In the genomic region with DNA sequence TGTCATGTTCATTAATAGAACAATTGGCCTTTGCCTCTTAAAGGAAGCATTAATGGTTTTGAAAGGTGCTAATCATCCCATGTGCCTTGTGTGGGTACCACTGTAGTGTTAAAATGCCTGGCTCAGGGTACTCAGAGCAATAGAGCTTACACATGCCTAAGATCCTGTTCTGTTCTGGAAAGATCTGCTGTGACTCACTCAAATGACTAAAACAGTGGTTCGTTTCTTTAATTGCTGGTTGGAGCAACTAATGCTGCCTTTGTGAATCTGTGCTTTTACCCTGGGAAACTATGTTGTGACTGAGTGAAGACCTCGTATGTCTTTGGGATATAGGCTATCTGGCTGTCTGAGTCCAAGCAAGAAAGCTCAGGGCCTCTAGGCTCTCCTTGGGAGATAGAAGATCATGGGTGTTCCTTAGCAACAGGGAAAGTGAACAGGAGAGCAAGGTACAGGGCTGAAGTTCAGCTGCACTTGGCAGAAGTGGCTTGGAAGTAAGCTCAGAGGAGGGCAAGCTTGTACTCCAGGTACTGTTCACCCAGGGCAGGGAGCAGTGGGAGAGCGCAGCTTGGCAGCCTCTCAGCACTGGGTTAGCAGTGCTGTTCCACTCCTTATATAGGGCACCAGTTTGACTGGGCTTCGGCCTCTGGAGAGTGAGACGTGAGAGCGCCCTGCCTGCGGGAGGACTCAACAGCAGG, we compare ENCODE assay signal across 21 mouse cellular contexts. TPM values are rescaled to one million over a fixed set of nuclear protein-coding genes. Genes with fewer than 3 reads are reported as not detected.
A peak's percentile ranks its signal among the peaks of the same experiment; 100 is the strongest.
DNase-seq lines count a peak whose midpoint lies in the region; ATAC-seq and TF ChIP-seq lines count a peak whose summit lies in the region.
"Had no signal": no experiment of that assay in that cellular context is flagged by ENCODE, and none has a peak within 500 bp of the region (broad histone marks: within the 10 kb centered on the region; RNA-seq: fewer than 3 reads in every experiment).

No protein-coding gene starts in this region.

- H3K4me2 ChIP-seq in forebrain, embryonic 14.5 days (ENCODE audit: low read length): no peak overlapping the region
- H3K4me2 ChIP-seq: embryonic facial prominence, embryonic 15.5 days; liver, embryonic 12.5 days had no signal

- H3K27ac ChIP-seq in gastrocnemius, adult 2 months: peak overlapping the region; percentile 50
- H3K27ac ChIP-seq in forebrain, embryonic 14.5 days (ENCODE audit: low read depth, low read length): no peak overlapping the region
- H3K27ac ChIP-seq: embryonic facial prominence, embryonic 15.5 days; left cerebral cortex, adult 2 months; liver, embryonic 12.5 days; midbrain, embryonic 10.5 days had no signal

- H3K27me3 ChIP-seq in forebrain, embryonic 14.5 days (replicated peaks; ENCODE audit: control insufficient read depth, insufficient read depth, low read length): no peaks in the 10 kb centered on the region
- H3K27me3 ChIP-seq: CH12.LX; embryonic facial prominence, embryonic 15.5 days; liver, embryonic 12.5 days had no signal

- DNase-seq in gastrocnemius, adult 2 months: peak; percentile 31
- DNase-seq in gastrocnemius, postnatal 10 days: no peak
- peak; percentile 60 for DNase-seq in fibroblast of lung, adult 2 months (ENCODE audit: low read depth)
- DNase-seq in kidney, adult 8-10 months: peak; percentile 83 to 89
- DNase-seq in kidney, postnatal 25 days: peak; percentile 73 to 94
- DNase-seq in forebrain, embryonic 14.5 days (ENCODE audit: low spot score): no peak
- DNase-seq in MN1 (ENCODE audit: low spot score): no peak
- DNase-seq: adrenal gland, adult 8-10 months; cerebellum, adult 11-12 months; cerebellum, postnatal 25 days; left cerebral cortex, postnatal 4 days; lung, adult 2 months; lung, postnatal 36 days; right cerebral cortex, postnatal 25 days; thymus, postnatal 14 days had no signal

- peaks cover 20% of the 10 kb centered on the region for H3K36me3 ChIP-seq in forebrain, embryonic 14.5 days (ENCODE audit: control insufficient read depth, insufficient read depth, low read length)

- TF ChIP-seq CTCF in gastrocnemius, adult 2 months (IDR thresholded peaks at IDR 0.05): no peak

- ATAC-seq in forebrain, embryonic 14.5 days: no peak
- no peak for ATAC-seq in megakaryocyte-erythroid progenitor cell, adult 5-6 weeks (replicated peaks; ENCODE audit: low FRiP score, low TSS enrichment, poor library complexity, severe bottlenecking)
- ATAC-seq: liver, embryonic 12.5 days had no signal

- intact Hi-C loops in gastrocnemius, adult 2 months (cut with DNase I): loop anchor here (1.0 kb wide), 1 partner anchor 24 kb away; no protein-coding TSS in a partner anchor

- H3K9ac ChIP-seq in forebrain, embryonic 14.5 days (ENCODE audit: low read length): no peak overlapping the region
- H3K9ac ChIP-seq: embryonic facial prominence, embryonic 15.5 days; liver, embryonic 12.5 days had no signal

- no peaks in the 10 kb centered on the region for H3K4me1 ChIP-seq in forebrain, embryonic 14.5 days (ENCODE audit: control insufficient read depth, insufficient read depth, low read length)
- H3K4me1 ChIP-seq: midbrain, embryonic 10.5 days had no signal

- H3K4me3 ChIP-seq in gastrocnemius, adult 2 months: no peak overlapping the region
- H3K4me3 ChIP-seq in forebrain, embryonic 14.5 days (ENCODE audit: low read depth, low read length): no peak overlapping the region
- H3K4me3 ChIP-seq: embryonic facial prominence, embryonic 15.5 days; left cerebral cortex, adult 2 months; liver, embryonic 12.5 days; midbrain, embryonic 10.5 days had no signal

- H3K9me3 ChIP-seq in forebrain, embryonic 14.5 days (replicated peaks; ENCODE audit: control insufficient read depth, low read length): no peaks in the 10 kb centered on the region
- H3K9me3 ChIP-seq: embryonic facial prominence, embryonic 15.5 days; liver, embryonic 12.5 days; midbrain, embryonic 10.5 days had no signal

- WGBS in forebrain, embryonic 14.5 days: 81% methylated on average over 7 of the region's 7 CpGs

RNA-seq across cellular contexts. Expression of a gene that starts 7.8 kb away (rescaled TPM):
- total RNA-seq in gastrocnemius, adult 2 months (2021): 10 to 100 TPM in 1 of 2 experiments, 1 to 10 TPM in 1; 6.1 to 11.6 TPM
- total RNA-seq in gastrocnemius, postnatal 10 days (2021): 1 to 10 TPM; 7.6 to 9.8 TPM
- polyA plus RNA-seq in forebrain, embryonic 14.5 days (2014; fragmentation: Nextera tagmentation; extraction: Ambion mirVana): 6.8 and 7.6 TPM in 2 replicates
- total RNA-seq in megakaryocyte-erythroid progenitor cell, adult 5-6 weeks (2014; fragmentation: Nextera tagmentation): 9.1 and 17.1 TPM in 2 replicates
- 2.6 and 3.6 TPM in 2 replicates for total RNA-seq in megakaryocyte-erythroid progenitor cell, adult 5-6 weeks (2017)

RNA-seq across cellular contexts. Expression of a gene that starts 52.3 kb away (rescaled TPM):
- total RNA-seq in gastrocnemius, adult 2 months (2021): 10 to 100 TPM; 11.5 to 13.6 TPM
- total RNA-seq in gastrocnemius, postnatal 10 days (2021): 10 to 100 TPM in 1 of 2 experiments, 1 to 10 TPM in 1; 9.1 to 11.7 TPM
- polyA plus RNA-seq in forebrain, embryonic 14.5 days (2014; fragmentation: Nextera tagmentation; extraction: Ambion mirVana): 32.1 and 38.8 TPM in 2 replicates
- total RNA-seq in megakaryocyte-erythroid progenitor cell, adult 5-6 weeks (2014; fragmentation: Nextera tagmentation): 18.0 and 36.3 TPM in 2 replicates
- total RNA-seq in megakaryocyte-erythroid progenitor cell, adult 5-6 weeks (2017): 43.1 and 44.7 TPM in 2 replicates

Comparison
In these comparisons a context has a peak if more than half of its experiments do, and no peak if none do; other contexts are left out.
1. DNase-seq: peak in gastrocnemius, adult 2 months (single experiment), fibroblast of lung, adult 2 months (single experiment), kidney, adult 8-10 months (2 of 2) and kidney, postnatal 25 days (2 of 2); none in gastrocnemius, postnatal 10 days (single experiment), forebrain, embryonic 14.5 days (single experiment) and MN1 (single experiment).